Mouse (Mus musculus): Measurements from ENCODE around the gene Sfxn5. TPM values are rescaled to one million over a fixed set of nuclear protein-coding genes. Genes with fewer than 3 reads are reported as not detected.

The Sfxn5 gene
- polyA plus RNA-seq, 1 experiment from 2014 or later, result 7.0 TPM

- Histone ChIP-seq H3K4me3 (ENCODE audit: low read length) (no peak overlapping the region), H3K27me3 (ENCODE audit: control insufficient read depth, insufficient read depth, low read depth, low read length) (no peaks in the 10 kb centered on the region), H3K4me1 (replicated peaks; ENCODE audit: control insufficient read depth, insufficient read depth, low read length) (peaks cover 2% of the 10 kb centered on the region), H3K9me3 (ENCODE audit: control insufficient read depth, low read length) (no peaks in the 10 kb centered on the region), H3K9ac (ENCODE audit: low read length) (no peak overlapping the region), H3K27ac (ENCODE audit: low read length) (no peak overlapping the region), H3K36me3 (ENCODE audit: control insufficient read depth, insufficient read depth, low read length) (no peaks in the 10 kb centered on the region), H3K4me2 (ENCODE audit: low read depth, low read length) (no peak overlapping the region)
- WGBS, result 69% methylated on average over 16 of the region's 16 CpGs
- ATAC-seq (ENCODE audit: low read depth), result no peak
These were observed 42.1 kb downstream of the Sfxn5 start for GRCm38 (mm10) chr6:85290869-85291824.

GRCm38 (mm10) chr6:85288193-85288857 is 44.9 kb downstream of the Sfxn5 start:
- no peaks in the 10 kb centered on the region for H3K9me3 ChIP-seq (ENCODE audit: control insufficient read depth, low read length)
- H3K4me1 ChIP-seq (replicated peaks; ENCODE audit: control insufficient read depth, insufficient read depth, low read length), result no peaks in the 10 kb centered on the region
- no peak overlapping the region for H3K4me2 ChIP-seq (ENCODE audit: low read depth, low read length)
- WGBS, result 67% methylated on average over 4 of the region's 4 CpGs
- no peaks in the 10 kb centered on the region for H3K27me3 ChIP-seq (ENCODE audit: control insufficient read depth, insufficient read depth, low read depth, low read length)
- no peak overlapping the region for H3K4me3 ChIP-seq (ENCODE audit: low read length)
- H3K27ac ChIP-seq (ENCODE audit: low read length), result no peak overlapping the region
- no peak for ATAC-seq (ENCODE audit: low read depth)
- no peak overlapping the region for H3K9ac ChIP-seq (ENCODE audit: low read length)
- no peaks in the 10 kb centered on the region for H3K36me3 ChIP-seq (ENCODE audit: control insufficient read depth, insufficient read depth, low read length)

- Histone ChIP-seq H3K27me3 (ENCODE audit: control insufficient read depth, insufficient read depth, low read depth, low read length) (no peaks in the 10 kb centered on the region), H3K9ac (ENCODE audit: low read length) (no peak overlapping the region), H3K4me3 (ENCODE audit: low read length) (no peak overlapping the region), H3K4me1 (replicated peaks; ENCODE audit: control insufficient read depth, insufficient read depth, low read length) (no peaks in the 10 kb centered on the region), H3K4me2 (ENCODE audit: low read depth, low read length) (no peak overlapping the region), H3K36me3 (ENCODE audit: control insufficient read depth, insufficient read depth, low read length) (no peaks in the 10 kb centered on the region), H3K27ac (ENCODE audit: low read length) (no peak overlapping the region), H3K9me3 (ENCODE audit: control insufficient read depth, low read length) (no peaks in the 10 kb centered on the region)
- 70% methylated on average over 13 of the region's 13 CpGs for WGBS
- no peak for ATAC-seq (ENCODE audit: low read depth)
These were observed 46.8 kb downstream of the Sfxn5 start for GRCm38 (mm10) chr6:85286283-85287047.

GRCm38 (mm10) chr6:85280871-85281270 is 52.4 kb downstream of the Sfxn5 start:
- Histone ChIP-seq H3K27ac (ENCODE audit: low read length) (no peak overlapping the region), H3K4me2 (ENCODE audit: low read depth, low read length) (no peak overlapping the region), H3K4me1 (replicated peaks; ENCODE audit: control insufficient read depth, insufficient read depth, low read length) (no peaks in the 10 kb centered on the region), H3K36me3 (ENCODE audit: control insufficient read depth, insufficient read depth, low read length) (no peaks in the 10 kb centered on the region), H3K9me3 (ENCODE audit: control insufficient read depth, low read length) (no peaks in the 10 kb centered on the region), H3K9ac (ENCODE audit: low read length) (no peak overlapping the region), H3K27me3 (ENCODE audit: control insufficient read depth, insufficient read depth, low read depth, low read length) (no peaks in the 10 kb centered on the region), H3K4me3 (ENCODE audit: low read length) (no peak overlapping the region)
- no peak for ATAC-seq (ENCODE audit: low read depth)
- 72% methylated on average over 14 of the region's 14 CpGs for WGBS

- no peak overlapping the region for H3K4me2 ChIP-seq (ENCODE audit: low read depth, low read length)
- H3K27me3 ChIP-seq (ENCODE audit: control insufficient read depth, insufficient read depth, low read depth, low read length), result no peaks in the 10 kb centered on the region
- no peak overlapping the region for H3K27ac ChIP-seq (ENCODE audit: low read length)
- no peaks in the 10 kb centered on the region for H3K36me3 ChIP-seq (ENCODE audit: control insufficient read depth, insufficient read depth, low read length)
- no peak for ATAC-seq (ENCODE audit: low read depth)
- WGBS, result 68% methylated on average over 8 of the region's 8 CpGs
- no peak overlapping the region for H3K9ac ChIP-seq (ENCODE audit: low read length)
- H3K9me3 ChIP-seq (ENCODE audit: control insufficient read depth, low read length), result no peaks in the 10 kb centered on the region
- no peaks in the 10 kb centered on the region for H3K4me1 ChIP-seq (replicated peaks; ENCODE audit: control insufficient read depth, insufficient read depth, low read length)
- H3K4me3 ChIP-seq (ENCODE audit: low read length), result no peak overlapping the region
These were observed 56.7 kb downstream of the Sfxn5 start for GRCm38 (mm10) chr6:85276571-85276970.

- H3K27me3 ChIP-seq (ENCODE audit: control insufficient read depth, insufficient read depth, low read depth, low read length), result no peaks in the 10 kb centered on the region
- WGBS, result 83% methylated on average over 9 of the region's 9 CpGs
- no peak overlapping the region for H3K27ac ChIP-seq (ENCODE audit: low read length)
- no peak overlapping the region for H3K4me3 ChIP-seq (ENCODE audit: low read length)
- H3K9ac ChIP-seq (ENCODE audit: low read length), result no peak overlapping the region
- no peak for ATAC-seq (ENCODE audit: low read depth)
- H3K4me2 ChIP-seq (ENCODE audit: low read depth, low read length), result no peak overlapping the region
- H3K4me1 ChIP-seq (replicated peaks; ENCODE audit: control insufficient read depth, insufficient read depth, low read length), result no peaks in the 10 kb centered on the region
- H3K9me3 ChIP-seq (ENCODE audit: control insufficient read depth, low read length), result no peaks in the 10 kb centered on the region
- H3K36me3 ChIP-seq (ENCODE audit: control insufficient read depth, insufficient read depth, low read length), result no peaks in the 10 kb centered on the region
These were observed 60.8 kb downstream of the Sfxn5 start for GRCm38 (mm10) chr6:85272436-85272835.

GRCm38 (mm10) chr6:85266060-85266459 is 67.2 kb downstream of the Sfxn5 start:
- WGBS, result 56% methylated on average over 6 of the region's 6 CpGs
- Histone ChIP-seq H3K27ac (ENCODE audit: low read length) (no peak overlapping the region), H3K36me3 (ENCODE audit: control insufficient read depth, insufficient read depth, low read length) (no peaks in the 10 kb centered on the region), H3K4me2 (ENCODE audit: low read depth, low read length) (no peak overlapping the region), H3K9me3 (ENCODE audit: control insufficient read depth, low read length) (no peaks in the 10 kb centered on the region), H3K9ac (ENCODE audit: low read length) (no peak overlapping the region), H3K4me1 (replicated peaks; ENCODE audit: control insufficient read depth, insufficient read depth, low read length) (no peaks in the 10 kb centered on the region), H3K27me3 (ENCODE audit: control insufficient read depth, insufficient read depth, low read depth, low read length) (no peaks in the 10 kb centered on the region), H3K4me3 (ENCODE audit: low read length) (no peak overlapping the region)
- no peak for ATAC-seq (ENCODE audit: low read depth)

GRCm38 (mm10) chr6:85264982-85265518 is 68.2 kb downstream of the Sfxn5 start:
- no peak overlapping the region for H3K9ac ChIP-seq (ENCODE audit: low read length)
- no peak overlapping the region for H3K4me2 ChIP-seq (ENCODE audit: low read depth, low read length)
- no peaks in the 10 kb centered on the region for H3K27me3 ChIP-seq (ENCODE audit: control insufficient read depth, insufficient read depth, low read depth, low read length)
- no peaks in the 10 kb centered on the region for H3K36me3 ChIP-seq (ENCODE audit: control insufficient read depth, insufficient read depth, low read length)
- WGBS, result 34% methylated on average over 15 of the region's 15 CpGs
- no peaks in the 10 kb centered on the region for H3K4me1 ChIP-seq (replicated peaks; ENCODE audit: control insufficient read depth, insufficient read depth, low read length)
- H3K27ac ChIP-seq (ENCODE audit: low read length), result no peak overlapping the region
- ATAC-seq (ENCODE audit: low read depth), result no peak
- H3K9me3 ChIP-seq (ENCODE audit: control insufficient read depth, low read length), result no peaks in the 10 kb centered on the region
- no peak overlapping the region for H3K4me3 ChIP-seq (ENCODE audit: low read length)

Data from lung, embryonic 16.5 days (tissue).